Mouse (Mus musculus) limb, embryonic 10.5 days (tissue): ENCODE data around the gene Xbp1. TPM values are rescaled to one million over a fixed set of nuclear protein-coding genes. Genes with fewer than 3 reads are reported as not detected.
"Not testable (repeated sequence)": the region's sequence is repeated elsewhere in the genome, so short reads cannot be mapped to it uniquely, and the experiment has no call there.

Source experiments
- DNase-seq: peaks from one replicate; pipeline ENCODE4 v3.0.0-alpha.2; 2017; ENCODE audit warnings: low spot score
- H3K27ac ChIP-seq: fragments of 300-500 bp; sonication (generic); 2 replicates; pipeline ENCODE4 v1.5.1; 2016; ENCODE audit warnings: mild to moderate bottlenecking
- H3K27me3 ChIP-seq: fragments of 300-500 bp; sonication (generic); 2 replicates; pipeline ENCODE4 v1.6.1; 2016; ENCODE audit warnings: low read depth, mild to moderate bottlenecking; ENCODE audit not compliant: poor library complexity, severe bottlenecking
- H3K36me3 ChIP-seq: fragments of 300-500 bp; sonication (generic); 2 replicates; pipeline ENCODE4 v1.6.1; 2016; ENCODE audit warnings: mild to moderate bottlenecking, moderate library complexity
- H3K4me1 ChIP-seq: fragments of 300-500 bp; sonication (generic); 2 replicates; pipeline ENCODE4 v1.6.1; 2016
- H3K4me3 ChIP-seq: fragments of 300-500 bp; sonication (generic); 2 replicates; pipeline ENCODE4 v1.5.1; 2016; ENCODE audit warnings: mild to moderate bottlenecking, moderate library complexity
- H3K9me3 ChIP-seq: fragments of 300-500 bp; sonication (generic); replicated peaks from 2 replicates; pipeline ENCODE4 v1.6.1; 2016; ENCODE audit warnings: mild to moderate bottlenecking
- WGBS: fragments of 180-500 bp; shearing (Covaris S2); methylation state at CpG from one replicate; pipeline ENCODE4 v1.1.7; 2016; 5-methylcytosine and 5-hydroxymethylcytosine counted together
- polyA plus RNA-seq: library from polyadenylated mRNA; unstranded; fragments of >200 nt; fragmentation: Nextera tagmentation; extraction: Ambion mirVana; gene quantifications from 2 replicates; pipeline ENCODE4 v1.2.1, GENCODE M21; 2016

Xbp1 gene
- polyA plus RNA-seq, 1 experiment from 2014 or later, result 137 TPM

DNA sequence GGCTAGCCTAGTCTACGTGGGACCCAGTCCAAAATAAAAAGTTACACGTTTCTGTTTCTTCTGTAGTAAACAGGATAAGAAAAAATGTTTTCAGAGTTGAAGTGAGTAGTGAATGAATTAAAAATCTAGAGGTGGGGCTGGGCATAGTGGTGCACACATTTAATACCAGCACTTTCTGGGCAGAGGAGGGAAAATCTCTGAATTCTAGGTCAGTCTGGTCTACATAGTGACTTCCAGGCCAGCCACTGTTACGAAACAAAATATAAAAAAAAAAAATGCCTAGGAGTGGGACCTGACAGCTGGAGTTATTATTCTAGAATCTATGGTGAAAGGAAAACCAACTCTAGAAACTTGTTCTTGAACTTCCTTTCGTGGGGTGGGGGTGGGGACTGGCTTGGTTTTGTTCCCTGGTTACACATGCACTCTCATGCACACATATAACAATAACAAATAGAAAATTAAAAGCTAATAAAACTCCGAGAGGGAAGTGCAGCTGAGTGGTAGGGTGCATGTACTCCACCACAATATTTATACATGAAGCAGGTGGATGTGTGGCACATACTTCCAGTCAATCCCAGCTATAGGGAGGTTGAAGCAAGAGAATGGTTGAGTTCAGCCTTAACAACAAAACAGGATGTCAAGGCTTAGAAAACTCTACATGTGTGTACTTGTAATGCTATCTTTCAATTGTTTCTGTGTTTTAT lies 22.2 kb downstream of the Xbp1 start:
- DNase-seq, result no peak
- Histone ChIP-seq H3K27me3 (no peaks in the 10 kb centered on the region), H3K9me3 (no peaks in the 10 kb centered on the region), H3K27ac (peak overlapping the region; percentile 97; the same call in 1 of the 2 replicates), H3K36me3 (peaks cover 24% of the 10 kb centered on the region), H3K4me1 (peaks cover 18% of the 10 kb centered on the region), H3K4me3 (peak overlapping the region; percentile 76)
- WGBS, result 55% methylated on average over 5 of the region's 5 CpGs

DNA sequence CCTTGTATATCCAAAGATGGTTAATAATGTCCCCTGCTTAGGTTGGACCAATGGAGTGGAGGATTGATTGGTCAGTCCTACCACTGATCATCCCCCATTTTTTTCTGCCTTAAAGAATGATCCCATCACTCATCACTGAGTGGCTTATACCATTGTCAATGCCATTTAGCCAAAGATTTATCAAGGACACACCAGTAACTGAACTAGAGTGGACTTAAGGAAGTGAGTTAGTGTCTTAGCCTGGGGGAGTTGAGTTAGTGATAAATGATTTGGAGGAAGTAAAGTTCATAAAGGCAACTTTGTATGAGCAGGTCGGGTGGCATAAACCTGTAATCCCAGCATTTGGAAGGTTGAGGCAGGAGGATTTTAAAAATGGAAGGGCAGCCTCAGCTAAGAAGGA lies 22.8 kb downstream of the Xbp1 start:
- WGBS, result 87% methylated on average over 1 of the region's 1 CpGs
- Histone ChIP-seq H3K36me3 (peaks cover 18% of the 10 kb centered on the region), H3K27ac (no peak overlapping the region), H3K27me3 (no peaks in the 10 kb centered on the region), H3K4me3 (no peak overlapping the region), H3K4me1 (peaks cover 18% of the 10 kb centered on the region), H3K9me3 (no peaks in the 10 kb centered on the region)
- DNase-seq, result no peak

DNA sequence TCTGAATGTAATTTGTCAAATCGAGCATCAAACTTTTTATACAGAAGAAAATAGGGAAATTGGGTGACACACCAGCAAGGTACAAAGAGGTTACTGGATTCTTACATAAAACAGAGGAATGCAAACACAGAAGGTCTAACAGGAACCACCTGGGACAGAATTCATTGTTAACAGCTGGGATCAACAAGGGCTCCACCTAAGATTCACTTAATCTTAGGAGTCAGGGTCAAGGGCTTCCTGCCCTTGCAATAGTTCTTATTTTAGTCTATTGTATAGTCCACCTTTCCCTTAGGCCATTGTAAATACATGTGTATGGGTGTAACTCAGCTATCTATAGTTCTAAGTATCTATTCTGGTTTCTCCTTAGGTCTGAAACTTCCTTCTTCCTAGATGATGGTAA lies 24.2 kb downstream of the Xbp1 start:
- not testable (repeated sequence) for H3K9me3 ChIP-seq, H3K36me3 ChIP-seq, H3K27me3 ChIP-seq, DNase-seq, H3K4me3 ChIP-seq, H3K27ac ChIP-seq
- H3K4me1 ChIP-seq, result peaks cover 14% of the 10 kb centered on the region
- WGBS, result 85% methylated on average over 1 of the region's 1 CpGs

DNA sequence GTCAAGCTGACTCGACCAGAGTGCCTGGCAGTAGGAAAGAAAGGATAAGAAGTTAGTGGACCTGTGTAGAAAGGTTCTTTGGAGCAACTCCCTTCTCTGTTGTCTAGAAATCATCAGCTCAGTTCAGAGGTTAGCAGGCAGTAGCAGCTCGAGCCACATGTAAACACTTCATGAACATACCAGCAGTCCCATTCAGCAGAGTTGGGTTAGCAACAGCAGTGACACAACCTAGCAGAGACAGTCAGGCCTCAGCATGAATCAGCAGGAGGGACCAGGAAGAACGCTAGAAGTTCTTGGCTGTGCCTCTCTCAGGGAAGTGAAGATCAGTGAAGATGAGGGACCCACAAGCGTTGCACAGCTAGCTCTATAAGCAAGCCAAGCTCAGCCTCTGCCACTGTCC lies 25.0 kb downstream of the Xbp1 start:
- Histone ChIP-seq H3K27me3 (no peaks in the 10 kb centered on the region), H3K9me3 (no peaks in the 10 kb centered on the region), H3K36me3 (peaks cover 2% of the 10 kb centered on the region), H3K27ac (no peak overlapping the region), H3K4me1 (peaks cover 11% of the 10 kb centered on the region), H3K4me3 (no peak overlapping the region)
- 87% methylated on average over 4 of the region's 4 CpGs for WGBS
- DNase-seq, result no peak

DNA sequence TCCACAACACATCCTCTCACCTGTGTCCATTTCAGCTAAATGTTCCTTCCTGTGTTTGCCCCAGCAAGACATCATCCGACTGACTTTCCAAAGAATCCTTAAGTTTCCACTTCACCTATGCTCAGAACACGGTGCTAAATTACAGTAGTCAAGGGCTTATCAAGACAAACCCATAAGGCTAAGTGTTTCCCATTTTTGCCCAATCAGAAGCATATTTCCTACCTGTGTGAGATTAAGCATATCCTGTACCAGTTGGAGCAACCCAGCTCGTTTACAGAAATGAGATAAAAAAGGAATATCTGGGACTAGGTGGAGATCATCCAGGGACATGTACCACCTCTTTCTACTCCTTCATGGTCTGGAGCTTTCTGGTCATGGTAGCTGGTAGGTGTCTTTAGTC lies 26.2 kb downstream of the Xbp1 start:
- no peaks in the 10 kb centered on the region for H3K36me3 ChIP-seq
- H3K9me3 ChIP-seq, result 0 out of 2 replicates have a peak, but pooled peaks cover 2% of the 10 kb centered on the region
- no peak for DNase-seq
- H3K27me3 ChIP-seq, result no peaks in the 10 kb centered on the region
- H3K27ac ChIP-seq, result no peak overlapping the region
- no peak overlapping the region for H3K4me3 ChIP-seq
- peaks cover 4% of the 10 kb centered on the region; the same call in 1 of the 2 replicates for H3K4me1 ChIP-seq
- 85% methylated on average over 3 of the region's 3 CpGs for WGBS

DNA sequence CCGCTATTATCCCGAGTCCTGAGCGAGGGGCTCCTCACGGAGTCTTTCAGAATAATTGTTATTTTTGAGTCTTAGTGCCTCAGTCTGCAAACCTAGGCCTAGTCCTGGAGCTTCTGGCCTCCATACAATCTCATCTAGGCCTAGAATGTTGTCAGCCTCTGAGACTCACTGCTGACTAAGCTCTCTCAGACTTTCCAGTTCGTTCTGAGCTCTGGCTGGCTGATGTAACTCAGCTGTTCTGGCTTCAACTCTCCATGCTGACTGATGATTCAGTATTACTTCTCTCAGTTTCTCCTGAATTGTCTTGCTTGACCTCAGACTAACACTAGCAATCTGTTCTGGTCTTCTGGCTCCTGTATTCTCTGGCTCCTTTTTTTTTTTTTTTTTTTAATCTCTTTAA lies 31.0 kb downstream of the Xbp1 start:
- Histone ChIP-seq H3K36me3 (no peaks in the 10 kb centered on the region), H3K27ac (no peak overlapping the region), H3K27me3 (no peaks in the 10 kb centered on the region), H3K4me1 (no peaks in the 10 kb centered on the region), H3K4me3 (no peak overlapping the region), H3K9me3 (0 out of 2 replicates have a peak, but pooled peaks cover 2% of the 10 kb centered on the region)
- 90% methylated on average over 5 of the region's 5 CpGs for WGBS
- DNase-seq, result no peak

DNA sequence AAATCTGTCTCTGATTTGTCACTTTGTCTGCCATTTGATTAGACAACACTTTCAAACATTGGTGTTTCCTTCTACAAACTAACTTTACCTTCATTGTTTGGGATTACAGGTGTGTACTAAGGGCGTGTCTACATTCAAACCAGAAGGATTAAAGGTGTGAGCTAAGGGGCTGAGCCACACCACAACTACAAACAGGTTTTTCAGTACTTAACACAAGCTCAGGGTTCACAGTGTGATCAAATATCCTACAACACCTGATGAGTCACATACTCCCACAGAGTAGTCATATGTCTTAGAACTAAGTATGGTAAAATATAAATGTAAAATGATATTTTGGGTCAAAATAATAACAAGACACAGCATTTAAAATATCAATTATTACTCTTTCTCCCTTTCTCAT lies 31.5 kb downstream of the Xbp1 start:
- Histone ChIP-seq H3K36me3 (no peaks in the 10 kb centered on the region), H3K4me1 (no peaks in the 10 kb centered on the region), H3K4me3 (no peak overlapping the region), H3K27ac (no peak overlapping the region), H3K27me3 (no peaks in the 10 kb centered on the region), H3K9me3 (0 out of 2 replicates have a peak, but pooled peaks cover 2% of the 10 kb centered on the region)
- WGBS, result 76% methylated on average over 1 of the region's 1 CpGs
- no peak for DNase-seq

DNA sequence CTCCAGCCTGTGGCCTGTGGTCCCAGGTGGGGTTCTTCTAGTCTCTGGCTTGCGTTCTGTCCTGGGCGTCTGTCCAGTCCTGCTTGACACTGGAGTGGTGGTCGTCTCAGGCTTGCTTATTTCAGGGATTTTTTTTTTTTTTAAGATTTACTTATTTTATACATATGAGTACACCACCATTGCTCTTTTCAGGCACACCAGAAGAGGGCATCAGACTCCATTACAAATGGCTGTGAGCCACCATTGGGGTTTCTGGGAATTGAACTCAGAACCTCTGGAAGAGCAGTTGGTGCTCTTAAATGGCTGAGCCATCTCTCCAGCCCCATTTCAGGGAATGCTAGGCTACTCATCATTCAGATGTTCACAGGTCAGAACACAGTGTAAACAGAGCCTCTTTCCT lies 39.8 kb downstream of the Xbp1 start:
- Histone ChIP-seq H3K4me1 (peaks cover 9% of the 10 kb centered on the region), H3K9me3 (no peaks in the 10 kb centered on the region), H3K27me3 (no peaks in the 10 kb centered on the region), H3K27ac (no peak overlapping the region), H3K4me3 (no peak overlapping the region), H3K36me3 (no peaks in the 10 kb centered on the region)
- 92% methylated on average over 3 of the region's 3 CpGs for WGBS
- DNase-seq, result no peak

DNA sequence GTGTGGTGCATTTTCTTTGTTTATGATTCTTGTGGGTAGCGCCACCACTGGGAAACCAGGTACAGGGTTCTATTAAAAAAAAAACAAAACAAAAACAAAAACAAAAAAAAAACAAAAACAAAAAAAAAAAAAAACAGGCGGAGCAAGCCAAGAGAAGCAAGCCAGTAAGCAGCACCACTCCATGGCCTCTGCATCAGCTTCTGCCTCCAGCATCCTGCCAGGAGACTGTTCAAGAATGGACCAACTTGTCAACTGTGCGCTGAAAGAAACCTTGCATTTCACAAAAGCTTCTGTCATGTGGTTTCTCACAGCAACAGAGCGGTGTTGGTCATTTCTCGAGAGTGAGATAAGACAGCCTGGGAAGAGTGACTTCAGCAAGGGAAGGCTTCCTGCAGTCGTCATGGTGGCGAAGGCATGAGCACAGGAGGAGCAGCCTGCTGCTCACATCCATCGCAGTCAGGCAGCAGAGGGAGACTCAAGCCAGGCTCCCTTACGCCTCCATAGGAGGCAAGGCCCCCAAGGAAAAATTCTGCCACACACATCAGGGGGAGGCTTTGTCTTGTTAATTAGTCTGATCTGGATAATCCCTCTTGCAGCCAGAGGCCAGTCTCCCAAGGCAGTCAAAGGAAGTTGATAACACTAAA lies 42.3 kb downstream of the Xbp1 start:
- Histone ChIP-seq H3K27ac (no peak overlapping the region), H3K27me3 (no peaks in the 10 kb centered on the region), H3K9me3 (no peaks in the 10 kb centered on the region), H3K4me1 (peaks cover 9% of the 10 kb centered on the region), H3K36me3 (no peaks in the 10 kb centered on the region), H3K4me3 (no peak overlapping the region)
- WGBS, result 35% methylated on average over 9 of the region's 9 CpGs
- no peak for DNase-seq

DNA sequence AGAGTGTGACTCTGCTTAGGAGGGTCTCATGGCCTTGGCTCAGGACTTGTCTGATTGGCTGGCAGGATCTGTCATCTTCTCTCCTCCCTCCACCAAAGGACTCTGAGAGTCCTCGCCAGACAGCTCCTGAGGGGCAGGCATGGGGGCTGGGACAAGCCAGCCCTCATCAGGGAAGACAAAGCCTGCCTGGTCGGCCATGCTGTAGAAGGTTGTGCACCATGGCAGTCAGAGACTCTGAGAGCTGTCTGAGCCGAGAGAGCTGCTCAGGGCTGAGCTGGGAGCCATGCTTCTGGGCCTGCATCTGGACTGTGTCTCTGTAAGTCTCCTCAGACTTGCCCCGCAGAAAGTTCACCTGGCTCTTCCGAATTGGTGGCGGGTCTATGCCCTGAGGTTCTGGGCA lies 43.4 kb downstream of the Xbp1 start:
- Histone ChIP-seq H3K27ac (no peak overlapping the region), H3K4me1 (peaks cover 9% of the 10 kb centered on the region), H3K4me3 (no peak overlapping the region), H3K36me3 (no peaks in the 10 kb centered on the region), H3K27me3 (no peaks in the 10 kb centered on the region), H3K9me3 (no peaks in the 10 kb centered on the region)
- 71% methylated on average over 6 of the region's 6 CpGs for WGBS
- no peak for DNase-seq

DNA sequence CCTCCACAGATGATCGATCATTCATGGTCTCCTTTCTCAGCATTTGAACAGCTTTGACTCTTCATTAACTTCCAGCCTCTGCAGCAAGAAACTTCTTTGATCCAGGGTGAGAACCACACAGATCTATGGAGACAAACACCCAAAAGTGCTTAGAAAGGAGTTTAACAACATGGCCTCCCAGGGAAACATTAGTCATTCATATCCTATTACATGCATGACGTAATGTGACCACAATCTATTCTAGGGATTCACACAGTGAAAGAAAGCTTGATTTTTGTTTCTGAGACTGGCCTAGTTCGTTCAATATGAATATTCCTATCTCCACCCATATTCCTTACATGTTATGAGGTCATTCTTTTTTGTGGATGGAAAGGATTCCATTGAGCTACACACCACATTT lies 45.1 kb downstream of the Xbp1 start:
- no peak overlapping the region for H3K4me3 ChIP-seq
- H3K27ac ChIP-seq, result no peak overlapping the region
- H3K9me3 ChIP-seq, result no peaks in the 10 kb centered on the region
- H3K4me1 ChIP-seq, result peaks cover 4% of the 10 kb centered on the region
- no peaks in the 10 kb centered on the region for H3K36me3 ChIP-seq
- WGBS, result 89% methylated on average over 3 of the region's 3 CpGs
- no peaks in the 10 kb centered on the region for H3K27me3 ChIP-seq
- DNase-seq, result no peak

DNA sequence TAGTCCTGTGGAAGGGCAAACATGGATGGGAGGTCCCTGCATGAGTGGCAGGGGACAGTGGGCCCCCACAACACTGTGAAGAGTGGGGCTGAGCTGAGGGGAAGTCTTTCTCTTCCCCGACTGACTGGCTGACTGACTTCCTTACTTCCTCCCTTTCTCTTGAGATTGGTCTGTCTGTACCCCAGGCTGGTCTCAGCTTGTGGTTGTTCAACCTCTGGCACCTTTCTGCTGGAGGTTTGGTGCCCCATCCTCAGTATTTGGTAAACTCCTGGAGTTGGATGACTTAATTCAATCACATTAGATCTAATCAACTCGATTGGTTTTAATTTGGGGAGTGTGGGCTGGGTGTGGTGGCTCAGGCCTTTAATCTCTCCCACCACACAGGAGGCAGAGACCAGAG lies 46.0 kb downstream of the Xbp1 start:
- H3K4me1 ChIP-seq, result peaks cover 4% of the 10 kb centered on the region
- H3K27me3 ChIP-seq, result no peaks in the 10 kb centered on the region
- no peak overlapping the region for H3K4me3 ChIP-seq
- no peak overlapping the region for H3K27ac ChIP-seq
- WGBS, result 69% methylated on average over 2 of the region's 2 CpGs
- H3K36me3 ChIP-seq, result no peaks in the 10 kb centered on the region
- no peak for DNase-seq
- H3K9me3 ChIP-seq, result no peaks in the 10 kb centered on the region

DNA sequence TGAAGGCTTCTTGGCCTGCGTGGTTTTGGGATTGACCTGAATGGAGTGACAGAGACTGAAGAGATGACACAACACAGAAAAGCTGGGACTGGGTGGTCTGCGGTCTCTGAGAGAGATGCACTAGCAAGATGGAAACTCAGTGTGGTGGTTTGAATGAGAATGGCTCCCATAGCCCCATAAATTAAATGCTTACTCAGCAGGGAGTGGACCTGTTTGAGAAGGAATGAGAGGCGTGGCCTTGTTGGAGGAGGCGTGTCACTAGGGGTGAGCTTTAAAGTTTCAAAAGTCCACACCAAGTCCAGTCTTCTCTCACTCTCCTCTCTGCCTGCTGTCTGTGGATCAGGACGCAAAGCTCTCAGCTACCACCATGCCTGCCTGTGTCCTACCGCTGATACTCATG lies 47.2 kb downstream of the Xbp1 start:
- H3K36me3 ChIP-seq, result no peaks in the 10 kb centered on the region
- DNase-seq, result no peak
- peaks cover 4% of the 10 kb centered on the region for H3K4me1 ChIP-seq
- no peak overlapping the region for H3K27ac ChIP-seq
- 93% methylated on average over 6 of the region's 6 CpGs for WGBS
- no peak overlapping the region for H3K4me3 ChIP-seq
- no peaks in the 10 kb centered on the region for H3K9me3 ChIP-seq
- no peaks in the 10 kb centered on the region for H3K27me3 ChIP-seq
